Mouse (Mus musculus): Measurements from ENCODE around the gene Pou6f2. TPM values are rescaled to one million over a fixed set of nuclear protein-coding genes. Genes with fewer than 3 reads are reported as not detected.

The Pou6f2 gene
- total and polyA plus RNA-seq, 3 experiments: not detected

DNA sequence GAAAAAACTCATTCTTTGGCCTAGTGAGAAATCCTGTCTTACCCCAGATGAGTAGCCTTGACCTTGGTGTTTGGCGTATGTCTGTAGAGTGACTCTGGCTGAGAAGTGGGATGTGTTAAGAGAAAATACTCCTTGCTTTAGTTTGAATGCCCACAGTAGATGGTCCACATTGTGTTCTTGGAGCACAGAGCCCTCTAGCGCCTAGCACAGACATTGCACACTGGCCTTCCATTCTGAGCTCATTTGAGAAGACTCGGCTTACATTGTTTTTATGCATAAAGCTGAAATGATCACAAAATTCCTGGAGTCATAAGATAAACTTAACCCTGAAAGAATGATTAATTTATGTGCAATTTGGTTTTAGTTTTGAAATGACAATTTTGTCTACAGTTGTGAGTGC lies 223.5 kb downstream of the Pou6f2 start:
- Histone ChIP-seq H3K4me3 (ENCODE audit: control insufficient read depth in 1 of 2, insufficient read depth in 1 of 2, low read depth in 2 of 2, low read length in 2 of 2) (no peak overlapping the region), H3K79me2 (ENCODE audit: control insufficient read depth, insufficient read depth, low read length, poor library complexity) (no peaks in the 10 kb centered on the region), H3K9me3 (replicated peaks; ENCODE audit: insufficient read depth, low read length) (no peaks in the 10 kb centered on the region), H3K4me1 (ENCODE audit: control insufficient read depth in 1 of 2, insufficient read depth in 2 of 2, low read length in 2 of 2) (no peaks in the 10 kb centered on the region), H3K36me3 (ENCODE audit: control insufficient read depth in 1 of 2, insufficient read depth in 2 of 2, low read length in 2 of 2) (no peaks in the 10 kb centered on the region), H3K27ac (ENCODE audit: control insufficient read depth, low read depth, low read length) (no peak overlapping the region), H3K9ac (ENCODE audit: control insufficient read depth, low read depth, low read length, poor library complexity, severe bottlenecking) (no peak overlapping the region), H3K27me3 (ENCODE audit: control insufficient read depth in 1 of 2, insufficient read depth in 2 of 2, low read length in 2 of 2) (no peaks in the 10 kb centered on the region)
- TF ChIP-seq RAD21 (IDR thresholded peaks at IDR 0.05; ENCODE audit: low read depth, low read length): peak; percentile 33
- TF ChIP-seq CTCF (IDR thresholded peaks at IDR 0.05 in 2 of 3, conservative IDR thresholded peaks at IDR 0.05 in 1 of 3; ENCODE audit: control insufficient read depth in 1 of 3, insufficient read depth in 1 of 3, low read depth in 2 of 3, low read length in 3 of 3, poor library complexity in 1 of 3, severe bottlenecking in 1 of 3): peak; percentile 44 to 58 (median 50)
- no peak for TF ChIP-seq MAZ (IDR thresholded peaks at IDR 0.05; ENCODE audit: low read depth, low read length)
- TF ChIP-seq E2F4 (IDR thresholded peaks at IDR 0.05; ENCODE audit: borderline replicate concordance, low read depth, low read length): no peak
- peak; percentile 46 for TF ChIP-seq SMC3 (IDR thresholded peaks at IDR 0.05; ENCODE audit: low read depth, low read length)
- TF ChIP-seq ELF1 (IDR thresholded peaks at IDR 0.05; ENCODE audit: low read depth, low read length): no peak
- TF ChIP-seq ZC3H11A (IDR thresholded peaks at IDR 0.05; ENCODE audit: low read depth, low read length): peak; percentile 2; the same call in 1 of the 2 replicates
- DNase-seq (ENCODE audit: low read depth, low spot score): peak; percentile 29

DNA sequence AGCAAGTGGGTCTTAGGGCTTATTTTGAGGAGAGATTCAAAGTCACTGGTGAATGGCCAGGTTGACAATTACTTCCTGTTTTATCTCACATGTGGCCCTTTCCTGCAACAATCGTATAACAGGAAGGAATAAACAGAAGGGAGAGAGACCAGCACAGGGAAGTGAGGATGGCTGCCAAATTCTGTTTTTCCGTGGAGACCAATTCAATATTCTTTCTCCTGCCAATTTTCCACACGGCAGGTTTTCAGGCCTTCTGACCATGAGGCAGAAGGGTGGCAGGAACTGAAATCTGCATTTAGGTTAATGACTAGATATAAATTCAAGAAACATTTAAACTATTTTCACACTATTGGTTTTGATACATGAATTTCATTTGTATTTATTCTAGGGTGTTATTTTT lies 224.5 kb downstream of the Pou6f2 start:
- Histone ChIP-seq H3K79me2 (ENCODE audit: control insufficient read depth, insufficient read depth, low read length, poor library complexity) (no peaks in the 10 kb centered on the region), H3K9ac (ENCODE audit: control insufficient read depth, low read depth, low read length, poor library complexity, severe bottlenecking) (no peak overlapping the region), H3K36me3 (ENCODE audit: control insufficient read depth in 1 of 2, insufficient read depth in 2 of 2, low read length in 2 of 2) (no peaks in the 10 kb centered on the region), H3K4me1 (ENCODE audit: control insufficient read depth in 1 of 2, insufficient read depth in 2 of 2, low read length in 2 of 2) (no peaks in the 10 kb centered on the region), H3K27ac (ENCODE audit: control insufficient read depth, low read depth, low read length) (no peak overlapping the region), H3K4me3 (ENCODE audit: control insufficient read depth in 1 of 2, insufficient read depth in 1 of 2, low read depth in 2 of 2, low read length in 2 of 2) (no peak overlapping the region), H3K27me3 (ENCODE audit: control insufficient read depth in 1 of 2, insufficient read depth in 2 of 2, low read length in 2 of 2) (no peaks in the 10 kb centered on the region), H3K9me3 (replicated peaks; ENCODE audit: insufficient read depth, low read length) (no peaks in the 10 kb centered on the region)
- TF ChIP-seq MAX (IDR thresholded peaks at IDR 0.05; ENCODE audit: low read length) (no peak), POLR2AphosphoS2 (IDR thresholded peaks at IDR 0.05; ENCODE audit: low read length) (no peak), POLR2AphosphoS5 (IDR thresholded peaks at IDR 0.05; ENCODE audit: borderline replicate concordance, low read depth, low read length) (no peak), SIN3A (IDR thresholded peaks at IDR 0.05; ENCODE audit: low read length) (no peak), MYC (IDR thresholded peaks at IDR 0.05; ENCODE audit: low read depth, low read length) (no peak), HCFC1 (IDR thresholded peaks at IDR 0.05; ENCODE audit: low read depth, low read length) (no peak), ZC3H11A (IDR thresholded peaks at IDR 0.05; ENCODE audit: low read depth, low read length) (no peak), CTCF (IDR thresholded peaks at IDR 0.05 in 2 of 3, conservative IDR thresholded peaks at IDR 0.05 in 1 of 3; ENCODE audit: control insufficient read depth in 1 of 3, insufficient read depth in 1 of 3, low read depth in 2 of 3, low read length in 3 of 3, poor library complexity in 1 of 3, severe bottlenecking in 1 of 3) (no peak), TAL1 (IDR thresholded peaks at IDR 0.05; ENCODE audit: low read length) (no peak), TBP (IDR thresholded peaks at IDR 0.05; ENCODE audit: low read depth, low read length) (no peak), E2F4 (IDR thresholded peaks at IDR 0.05; ENCODE audit: borderline replicate concordance, low read depth, low read length) (no peak), ZMIZ1 (IDR thresholded peaks at IDR 0.05; ENCODE audit: low read depth, low read length) (no peak)
- no peak for DNase-seq (ENCODE audit: low read depth, low spot score)

All from MEL (cell line).